Mouse (Mus musculus): ENCODE results near the gene Fxyd1.

DNA sequence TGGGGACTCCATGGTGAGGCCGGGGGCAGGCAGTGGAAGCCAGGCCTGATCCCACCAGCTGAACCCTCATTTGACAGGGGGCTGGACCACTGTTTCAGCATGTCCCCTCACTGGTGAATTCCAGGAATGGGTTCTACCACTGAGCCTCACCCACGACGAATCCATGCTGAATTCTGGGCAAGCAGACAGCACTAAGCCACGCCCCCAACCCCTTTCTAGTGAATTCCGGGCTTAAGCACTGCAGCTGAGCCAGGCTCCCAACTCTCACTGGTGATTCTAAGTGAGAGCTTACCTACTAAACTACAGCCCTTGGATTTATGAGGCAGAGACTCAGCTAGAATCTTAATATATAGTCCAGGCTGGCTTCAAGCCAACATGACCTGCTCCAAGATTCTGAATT lies 10.8 kb upstream of the Fxyd1 start:
- no peak for TF ChIP-seq NRF1 (IDR thresholded peaks at IDR 0.05; ENCODE audit: insufficient read depth, low read depth, low read length, poor library complexity, severe bottlenecking)
- TF ChIP-seq GATA1 (IDR thresholded peaks at IDR 0.05; ENCODE audit: low read depth, low read length): no peak
- TF ChIP-seq HCFC1 (IDR thresholded peaks at IDR 0.05; ENCODE audit: low read depth, low read length): no peak
- TF ChIP-seq TAL1 (IDR thresholded peaks at IDR 0.05; ENCODE audit: low read length): no peak
- no peak for TF ChIP-seq CHD2 (IDR thresholded peaks at IDR 0.05; ENCODE audit: low read length)
- no peak for TF ChIP-seq MYB (IDR thresholded peaks at IDR 0.05; ENCODE audit: low read depth, low read length)
- TF ChIP-seq CTCF (IDR thresholded peaks at IDR 0.05 in 2 of 3, conservative IDR thresholded peaks at IDR 0.05 in 1 of 3; ENCODE audit: control insufficient read depth in 1 of 3, insufficient read depth in 1 of 3, low read depth in 2 of 3, low read length in 3 of 3, poor library complexity in 1 of 3, severe bottlenecking in 1 of 3): no peak
- TF ChIP-seq SMC3 (IDR thresholded peaks at IDR 0.05; ENCODE audit: low read depth, low read length): no peak
- TF ChIP-seq POLR2A (IDR thresholded peaks at IDR 0.05; ENCODE audit: control insufficient read depth in 1 of 2, insufficient read depth in 1 of 2, low read depth in 1 of 2, low read length in 2 of 2, poor library complexity in 1 of 2): no peak

All from MEL (cell line).